Mouse (Mus musculus): ENCODE results near the gene Cd86.

Cd86 gene

DNA sequence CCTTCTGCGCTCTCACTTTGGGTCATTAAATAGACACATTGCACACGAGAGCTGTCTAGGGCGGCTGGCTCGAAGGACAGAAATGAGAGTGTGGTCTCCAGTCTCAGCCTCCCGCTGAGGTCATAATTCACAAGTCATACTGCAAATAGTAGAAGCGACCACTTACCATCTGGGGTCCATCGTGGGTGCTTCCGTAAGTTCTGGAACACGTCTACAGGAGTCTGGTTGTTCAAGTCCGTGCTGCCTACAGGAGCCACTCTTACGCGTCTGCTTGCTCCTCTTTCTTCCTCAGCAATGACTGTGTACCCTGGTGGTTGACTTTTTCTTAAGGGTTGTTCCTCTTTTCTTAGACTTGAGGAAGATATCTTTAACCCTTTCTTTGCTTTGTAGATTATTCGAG, at the start of gene Cd86:
TSS of gene Cd86 (minus strand) at position 300 of the 400 bp plus-strand sequence.
- DNase-seq: no peak

GRCm38 (mm10) chr16:36711760-36712159, 45.9 kb upstream of the Cd86 start:
- no peak for DNase-seq

- DNase-seq: no peak
Measured at GRCm38 (mm10) chr16:36710794-36711193, 44.9 kb upstream of the Cd86 start.

GRCm38 (mm10) chr16:36709405-36709804, 43.5 kb upstream of the Cd86 start:
- no peak for DNase-seq

DNA sequence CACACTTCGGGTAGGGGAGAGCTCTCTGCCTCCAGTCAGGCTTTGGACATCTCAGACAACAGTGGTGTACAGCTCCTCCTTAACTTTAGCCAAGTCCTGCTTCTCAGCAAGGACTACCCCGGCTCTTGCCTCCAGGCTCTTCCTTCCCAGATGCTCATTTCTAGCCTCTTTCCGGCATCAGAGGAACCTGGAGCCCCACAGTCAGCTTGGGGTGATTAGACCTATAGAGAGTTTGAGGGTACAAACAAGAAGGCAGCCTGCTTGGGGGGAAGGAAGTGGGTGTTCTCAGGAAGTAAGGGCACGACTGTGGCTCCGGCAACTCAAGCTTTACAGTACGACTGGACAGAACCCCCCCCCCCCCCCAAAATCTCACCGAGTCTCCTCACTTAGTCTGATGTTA, 42.9 kb upstream of the Cd86 start:
- no peak for DNase-seq

GRCm38 (mm10) chr16:36707702-36708423, 42.0 kb upstream of the Cd86 start:
- no peak for DNase-seq

GRCm38 (mm10) chr16:36700484-36700883, 34.6 kb upstream of the Cd86 start:
- no peak for DNase-seq

DNA sequence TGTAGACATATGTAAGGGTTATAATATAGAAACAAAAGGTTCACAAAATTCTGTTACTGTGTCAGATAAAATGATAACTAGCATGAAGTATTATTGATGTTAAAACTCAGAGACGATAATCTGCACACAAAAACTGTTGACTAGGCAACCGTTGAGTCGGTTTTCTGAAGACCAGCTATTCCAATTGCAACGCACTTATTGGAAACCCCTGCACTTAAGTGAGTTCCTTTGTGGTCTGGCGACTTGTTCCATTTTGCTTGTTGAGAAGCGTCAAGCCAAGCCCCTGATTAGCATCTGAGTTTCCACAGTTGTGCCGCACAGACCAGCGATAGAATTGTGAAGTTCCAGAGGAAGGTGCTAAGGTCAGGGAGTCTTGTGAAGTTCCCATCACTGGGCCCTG, 31.4 kb upstream of the Cd86 start:
- DNase-seq: no peak

DNA sequence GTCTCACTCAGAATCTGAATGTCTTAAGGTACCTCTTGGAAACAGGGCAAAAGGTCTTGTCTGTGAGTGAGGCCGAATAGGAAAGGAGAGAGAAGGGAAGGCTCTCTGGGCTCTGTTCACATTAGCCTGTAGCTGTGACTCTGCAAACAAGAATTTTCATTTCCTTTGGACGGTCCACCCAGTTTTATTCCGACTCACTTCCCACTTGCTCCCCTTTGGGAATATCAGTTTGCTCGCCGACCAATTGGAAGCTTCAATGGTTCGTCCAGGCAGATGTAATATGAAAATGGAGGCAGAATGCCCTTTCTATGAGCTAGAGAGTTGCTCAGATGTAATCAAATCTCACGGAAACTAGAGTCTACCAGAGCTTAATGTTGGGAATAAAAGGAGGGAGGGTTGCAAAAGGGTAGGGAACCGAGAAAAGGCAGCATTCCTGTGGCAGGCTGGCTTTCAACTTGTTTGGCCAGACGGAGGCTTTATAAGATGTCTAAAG, 29.0 kb upstream of the Cd86 start:
- no peak for DNase-seq

- no peak for DNase-seq
Measured at GRCm38 (mm10) chr16:36693818-36694413, 28.0 kb upstream of the Cd86 start, which contains the start of gene Ildr1. TSS of gene Ildr1 (plus strand) at chr16:36693978.

DNA sequence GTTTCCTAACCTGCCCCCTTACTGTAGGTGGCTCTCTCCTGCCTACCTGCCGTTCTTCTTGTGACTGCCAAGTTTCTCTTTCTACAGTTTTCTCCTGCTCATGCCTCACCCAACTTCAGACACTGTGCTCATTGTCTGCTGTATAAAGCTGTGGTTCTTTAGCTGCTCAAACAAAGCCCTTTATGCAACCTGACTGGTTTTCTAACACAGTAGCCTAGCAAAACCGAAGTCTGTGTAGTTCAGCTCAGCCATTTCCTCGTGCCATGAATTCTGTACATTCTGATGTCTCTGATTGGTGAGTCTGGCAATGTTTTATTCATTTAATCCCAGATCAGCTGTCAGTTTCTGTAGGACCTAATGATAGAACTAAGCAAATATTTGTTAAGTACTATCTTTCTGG, 25.6 kb upstream of the Cd86 start:
- no peak for DNase-seq

DNA sequence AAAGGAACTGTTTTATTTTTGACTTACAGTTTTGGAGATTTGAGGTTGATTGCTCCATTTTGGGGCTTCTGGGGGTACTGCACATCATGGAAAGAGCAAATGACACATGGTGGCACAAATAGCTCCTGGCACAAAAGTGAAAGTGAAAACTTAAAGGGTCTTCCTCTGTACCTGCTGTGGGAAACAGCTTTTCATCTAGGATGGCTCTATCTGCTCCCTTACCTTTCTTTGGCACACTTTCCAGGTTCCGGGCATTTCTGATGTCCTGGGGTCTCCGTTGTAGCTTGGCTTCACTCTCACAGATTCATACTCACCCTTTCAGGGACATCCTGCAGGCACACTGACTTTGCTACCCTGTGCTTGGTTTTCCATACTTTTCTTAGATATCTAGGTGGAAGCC, 22.2 kb upstream of the Cd86 start:
- no peak for DNase-seq

GRCm38 (mm10) chr16:36684325-36684918, 18.5 kb upstream of the Cd86 start:
- no peak for DNase-seq

GRCm38 (mm10) chr16:36681829-36682228, 15.9 kb upstream of the Cd86 start:
- DNase-seq: no peak

DNA sequence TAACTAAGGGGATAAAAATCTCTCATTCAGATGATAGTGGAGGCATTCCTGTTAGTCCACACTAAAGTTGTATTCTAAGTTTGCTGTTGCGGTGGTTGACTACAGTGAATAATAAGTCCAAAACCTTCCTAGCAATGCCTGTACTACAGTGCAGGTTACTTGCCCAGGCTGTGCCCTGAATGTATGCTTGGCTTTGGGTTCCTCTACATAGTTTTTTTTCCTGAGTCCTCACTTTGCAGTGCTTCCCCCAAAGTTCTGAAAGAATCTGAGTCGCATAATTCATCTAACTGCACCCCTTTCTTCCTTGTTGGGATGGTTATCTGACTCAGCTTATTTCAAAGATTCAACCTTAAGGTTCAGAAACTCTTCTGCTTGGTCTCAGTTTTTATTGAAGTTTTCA, 10.0 kb upstream of the Cd86 start:
- no peak for DNase-seq

DNA sequence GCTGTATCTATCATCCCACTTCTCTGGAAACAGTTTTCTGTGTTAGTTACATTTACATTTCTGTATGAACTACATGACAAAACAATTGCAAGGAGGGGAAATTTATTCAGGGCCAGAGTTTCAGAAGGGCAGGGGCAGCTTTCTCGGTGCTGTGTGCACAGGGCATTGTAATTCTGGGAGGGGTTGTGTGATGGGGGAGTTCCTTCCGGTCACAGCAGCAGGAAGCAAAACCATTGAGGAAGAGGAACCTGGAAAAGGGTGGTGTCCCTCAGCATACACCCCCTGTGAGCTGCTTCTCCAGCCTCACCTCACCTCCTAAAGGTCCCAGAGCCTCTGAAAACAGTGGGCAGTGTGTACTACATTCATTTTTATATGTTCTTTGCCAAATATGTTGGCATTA, 9.4 kb upstream of the Cd86 start:
- DNase-seq: no peak

DNA sequence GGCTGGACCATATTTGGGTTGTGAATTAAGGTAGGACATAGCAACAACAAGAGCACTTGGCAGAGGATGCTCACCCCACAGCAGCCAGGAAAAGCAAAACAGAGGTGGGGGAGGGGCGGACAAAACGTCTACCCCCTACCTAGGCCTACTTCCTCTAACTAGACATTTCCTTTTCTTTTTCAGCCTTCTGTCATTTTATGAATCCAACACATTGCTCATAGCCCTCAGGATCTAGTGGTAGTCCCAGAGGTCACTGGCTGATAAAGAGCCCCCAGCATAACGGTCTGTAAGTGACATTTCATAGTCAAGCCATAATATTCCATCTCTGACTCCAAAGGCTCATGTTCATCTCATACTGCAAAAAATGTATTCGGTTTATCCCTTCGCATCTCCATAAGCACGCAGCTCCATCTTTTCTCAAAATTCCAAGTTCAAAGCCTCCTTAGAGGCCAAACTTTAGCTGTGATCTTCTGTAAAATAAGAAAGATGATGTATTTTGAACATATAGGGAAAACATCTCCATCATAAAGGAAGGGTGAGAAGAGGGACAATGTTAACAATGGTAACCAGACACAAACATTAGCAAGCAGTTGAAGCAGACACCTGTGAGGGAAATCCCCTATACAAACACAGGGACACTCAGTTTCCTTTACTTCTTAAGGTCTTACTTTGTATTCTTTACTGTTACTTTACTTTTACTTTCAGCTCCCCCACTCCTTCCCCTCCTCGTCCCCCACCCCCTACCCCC, 8.8 kb upstream of the Cd86 start:
- DNase-seq: no peak

DNA sequence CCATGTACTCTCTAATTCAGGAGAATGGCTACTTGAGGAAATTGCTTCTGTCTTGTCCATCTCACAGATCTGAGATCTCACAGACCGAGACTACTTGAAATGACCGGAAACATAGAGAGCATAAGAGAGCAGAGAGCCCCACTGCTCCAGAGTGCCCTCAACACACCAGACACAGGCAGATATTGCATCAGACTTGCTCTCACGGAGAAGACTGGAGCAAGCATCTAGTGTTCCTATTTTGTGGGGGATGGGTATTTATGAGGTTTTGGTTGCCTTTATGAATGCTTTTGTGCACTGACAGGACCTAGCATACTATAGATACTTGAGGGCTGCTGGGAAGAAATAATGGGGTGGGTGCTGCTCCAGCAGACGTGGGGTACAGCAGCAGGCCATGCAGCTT, 7.3 kb upstream of the Cd86 start:
- no peak for DNase-seq

GRCm38 (mm10) chr16:36670590-36670989, 4.7 kb upstream of the Cd86 start:
- no peak for DNase-seq

DNA sequence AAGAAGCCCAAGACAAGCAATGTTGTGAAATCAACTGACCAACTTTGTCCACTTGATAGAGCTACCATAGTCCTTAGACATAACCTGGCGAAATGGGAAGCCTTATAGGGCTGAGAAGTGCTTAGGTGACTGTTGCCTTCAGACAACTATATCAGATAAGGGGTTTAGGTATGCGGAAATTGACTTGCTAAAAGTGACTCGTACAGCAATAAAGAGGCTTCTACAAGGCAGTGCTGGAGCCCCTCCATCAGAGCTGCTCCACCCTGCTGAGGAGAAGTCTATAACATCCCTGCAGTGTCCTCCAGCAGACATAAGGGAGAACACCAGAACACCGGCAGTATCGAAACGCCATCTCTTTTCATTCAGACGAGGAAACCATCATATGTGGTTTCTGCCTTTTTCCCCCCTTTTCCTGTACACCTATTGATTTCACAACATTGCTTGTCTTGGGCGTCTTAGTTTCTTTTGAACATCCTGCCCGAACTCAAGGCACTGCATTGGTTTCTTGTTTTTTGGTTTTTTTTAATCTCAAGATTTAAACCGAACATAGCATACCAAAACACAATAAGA, 652 bp upstream of the Cd86 start:
- no peak for DNase-seq

- DNase-seq: no peak
Measured at GRCm38 (mm10) chr16:36663484-36663883, 2.4 kb downstream of the Cd86 start.

- DNase-seq: no peak
Measured at GRCm38 (mm10) chr16:36661330-36661729, 4.6 kb downstream of the Cd86 start.

DNA sequence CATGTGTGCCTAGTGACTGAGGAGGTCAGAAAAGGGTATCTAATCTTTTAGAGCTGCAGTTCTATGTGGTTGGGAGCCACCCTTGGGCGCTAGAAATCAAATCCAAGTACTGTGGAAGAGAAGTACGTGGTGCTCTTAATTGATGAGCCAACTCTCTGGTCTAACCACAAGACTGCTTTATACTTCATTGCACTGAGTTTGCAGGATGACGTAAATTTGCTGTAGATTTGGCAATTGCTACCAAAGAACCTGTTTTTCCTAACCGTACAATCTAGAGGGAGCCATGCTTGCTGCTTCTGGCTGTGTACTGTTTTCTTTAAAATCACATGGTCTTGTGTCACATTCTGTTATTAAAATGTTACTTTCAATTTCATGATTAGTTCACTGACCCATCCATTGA, 10.0 kb downstream of the Cd86 start:
- DNase-seq: no peak
